Mouse (Mus musculus) left cerebral cortex, postnatal 10 days (tissue): ENCODE measurements around the gene Hist1h2bn. TPM values are rescaled to one million over a fixed set of nuclear protein-coding genes. Genes with fewer than 3 reads are reported as not detected.
A peak's percentile ranks its signal among the peaks of the same experiment; 100 is the strongest.
"Not testable (repeated sequence)": the region's sequence is repeated elsewhere in the genome, so short reads cannot be mapped to it uniquely, and the experiment has no call there.

Experiments
- DNase-seq, 2 experiments: peaks; one replicate each; pipeline ENCODE4 v3.0.0; 2021 to 2022; ENCODE audit warnings: low spot score in 2 of 2, mixed read lengths in 1 of 2; ENCODE audit errors: extremely low spot score in 1 of 2
- intact Hi-C: fragments of 180-260 bp; cut with DNase I; formaldehyde crosslinking; loops from one replicate; pipeline ENCODE4 v1.15.1; 2025
- total RNA-seq, 2 experiments: library from RNA; stranded (reverse); gene quantifications; 2 replicates each; pipeline ENCODE4 v1.2.3; 2021

The Hist1h2bn gene
- total RNA-seq, result 10 to 100 TPM; 23.0 to 25.1 TPM

DNA sequence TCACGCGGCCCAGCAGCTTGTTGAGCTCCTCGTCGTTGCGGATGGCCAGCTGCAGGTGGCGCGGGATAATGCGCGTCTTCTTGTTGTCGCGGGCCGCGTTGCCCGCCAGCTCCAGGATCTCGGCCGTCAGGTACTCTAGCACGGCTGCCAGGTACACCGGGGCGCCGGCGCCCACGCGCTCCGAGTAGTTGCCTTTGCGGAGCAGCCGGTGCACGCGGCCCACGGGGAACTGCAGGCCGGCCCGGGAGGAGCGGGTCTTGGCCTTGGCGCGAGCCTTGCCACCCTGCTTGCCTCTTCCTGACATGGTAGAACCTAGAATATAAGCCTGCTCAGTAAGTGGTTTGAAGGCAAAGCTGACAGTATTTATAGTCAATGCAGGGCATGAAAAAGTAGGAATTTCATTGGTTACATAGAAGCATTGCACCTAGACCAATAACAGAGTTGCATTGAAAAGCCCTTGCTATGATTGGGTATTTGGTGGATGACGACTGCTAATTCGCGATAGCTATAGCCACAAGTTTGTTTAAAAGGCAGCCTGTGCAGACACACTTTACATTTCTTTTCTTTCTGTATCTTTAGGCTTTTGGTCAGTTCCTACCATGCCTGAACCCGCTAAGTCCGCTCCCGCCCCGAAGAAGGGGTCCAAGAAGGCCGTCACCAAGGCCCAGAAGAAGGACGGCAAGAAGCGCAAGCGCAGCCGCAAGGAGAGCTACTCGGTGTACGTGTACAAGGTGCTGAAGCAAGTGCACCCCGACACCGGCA, at the start of gene Hist1h2bn, which contains the start of gene Hist1h2ak:
TSS of gene Hist1h2bn (plus strand) at position 600 of the 762 bp plus-strand sequence.
TSS of gene Hist1h2ak (minus strand) at position 304 of the 762 bp plus-strand sequence.
- intact Hi-C loops, result not testable (repeated sequence)
- DNase-seq, result peak; percentile 48 to 87

DNA sequence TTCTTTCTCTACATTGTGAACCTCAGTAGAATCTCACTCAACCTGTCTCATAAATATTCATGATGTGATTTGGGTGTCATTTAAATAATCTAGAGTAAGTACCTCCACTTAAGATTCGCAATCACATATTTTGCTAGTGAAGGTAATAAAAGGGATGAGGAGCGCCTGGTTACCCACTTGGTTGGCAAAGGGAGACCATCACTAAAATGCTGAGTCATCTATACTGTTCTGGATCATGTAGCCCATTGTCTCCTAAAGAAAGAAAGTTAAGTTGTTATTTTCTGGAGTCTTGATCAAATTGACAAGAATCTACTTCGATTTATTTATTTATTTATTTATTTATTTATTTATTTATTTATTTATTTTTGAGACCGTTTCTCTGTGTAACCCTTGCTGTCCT, 47.3 kb upstream of the Hist1h2bn start:
- intact Hi-C loops, result no loop called here

DNA sequence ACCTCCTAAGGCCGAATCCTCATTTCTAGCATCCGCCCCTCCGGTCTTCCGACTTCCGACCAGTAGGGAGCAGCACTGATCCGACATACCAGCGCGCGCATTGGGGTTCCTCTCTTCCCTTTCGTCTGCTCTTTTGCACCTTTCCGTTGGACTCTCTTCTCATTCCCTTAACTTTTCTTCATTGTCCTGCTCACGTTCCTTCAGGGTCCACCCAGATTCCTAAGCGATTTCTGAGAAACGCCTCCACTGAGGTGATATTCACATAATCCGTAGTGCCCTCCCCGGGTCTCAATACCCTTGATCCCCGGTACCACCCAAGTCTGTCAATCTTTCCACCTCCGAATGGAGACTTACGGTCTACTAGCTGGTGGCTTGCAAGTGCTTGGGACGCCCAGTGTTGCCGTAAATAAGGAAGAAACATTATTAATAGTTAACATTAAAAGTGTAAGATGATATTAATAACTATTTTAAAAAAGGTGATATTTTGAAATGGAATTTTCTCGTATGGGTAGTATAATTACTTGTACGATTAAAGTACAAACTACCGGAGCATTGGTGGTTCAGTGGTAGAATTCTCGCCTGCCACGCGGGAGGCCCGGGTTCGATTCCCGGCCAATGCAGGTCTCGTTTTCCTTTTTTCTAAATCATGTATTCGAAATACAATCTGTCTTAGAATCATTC, 43.8 kb upstream of the Hist1h2bn start:
- intact Hi-C loops, result loop anchor here (10.0 kb wide), 2 partner anchors 315 to 1725 kb away; no protein-coding TSS in a partner anchor
- peak; percentile 86 to 90 for DNase-seq

More for the DNA sequence above, 47.3 kb upstream of the Hist1h2bn start:
- DNase-seq, result no peak

DNA sequence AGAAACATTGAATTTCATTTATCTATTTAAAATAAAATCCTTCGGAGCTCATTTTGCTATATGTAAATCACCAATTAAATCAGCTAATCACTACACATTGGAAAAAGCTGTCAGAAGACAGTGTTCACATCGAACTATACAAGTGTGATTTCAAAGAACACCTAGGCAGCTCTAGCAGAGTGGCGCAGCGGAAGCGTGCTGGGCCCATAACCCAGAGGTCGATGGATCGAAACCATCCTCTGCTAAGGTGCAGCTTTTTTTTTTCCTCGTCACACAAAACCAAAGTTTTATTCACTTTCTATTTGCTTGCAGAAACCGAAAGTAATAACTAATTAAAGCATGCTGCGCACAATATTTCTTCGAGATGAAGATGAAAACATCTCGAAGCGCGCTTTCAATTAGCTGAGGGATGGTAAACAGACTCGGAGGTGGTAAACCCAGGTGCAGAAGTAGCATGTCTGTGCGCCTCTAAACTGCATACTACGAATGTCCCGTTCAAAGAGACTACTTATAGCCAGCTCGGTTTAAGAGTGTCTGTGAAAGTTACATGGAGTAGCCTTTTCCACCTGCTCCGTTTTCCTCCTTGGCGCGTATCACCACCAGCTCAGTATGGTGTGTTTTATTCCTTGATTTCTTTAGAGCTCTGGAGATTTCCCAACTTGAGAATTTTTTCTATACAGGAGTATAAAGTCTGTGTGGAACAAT, 43.0 kb upstream of the Hist1h2bn start:
- intact Hi-C loops, result loop anchor here (10.0 kb wide), 2 partner anchors 314 to 1724 kb away; no protein-coding TSS in a partner anchor
- DNase-seq, result peak; percentile 76 to 77

DNA sequence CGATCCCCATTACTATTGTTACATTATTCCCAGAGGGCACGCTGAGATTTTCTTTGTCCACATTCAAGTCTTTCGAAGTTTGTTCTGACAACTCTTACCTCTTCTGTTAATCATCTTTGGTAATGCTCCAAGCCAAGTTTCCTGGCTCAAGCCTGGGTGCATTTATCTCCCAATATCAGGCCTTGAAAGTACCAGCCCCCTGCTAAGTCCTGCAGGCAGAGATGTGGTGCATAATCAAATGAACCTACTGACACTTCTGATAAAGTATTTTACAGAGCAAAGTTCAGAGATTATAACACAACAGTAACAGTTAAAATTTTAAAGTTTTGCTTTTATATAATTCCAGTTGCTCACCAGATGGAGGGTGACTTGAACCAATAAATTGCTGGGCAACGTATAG, 42.2 kb upstream of the Hist1h2bn start:
- no peak for DNase-seq
- intact Hi-C loops, result loop anchor here (10.0 kb wide), 2 partner anchors 313 to 1723 kb away; no protein-coding TSS in a partner anchor

DNA sequence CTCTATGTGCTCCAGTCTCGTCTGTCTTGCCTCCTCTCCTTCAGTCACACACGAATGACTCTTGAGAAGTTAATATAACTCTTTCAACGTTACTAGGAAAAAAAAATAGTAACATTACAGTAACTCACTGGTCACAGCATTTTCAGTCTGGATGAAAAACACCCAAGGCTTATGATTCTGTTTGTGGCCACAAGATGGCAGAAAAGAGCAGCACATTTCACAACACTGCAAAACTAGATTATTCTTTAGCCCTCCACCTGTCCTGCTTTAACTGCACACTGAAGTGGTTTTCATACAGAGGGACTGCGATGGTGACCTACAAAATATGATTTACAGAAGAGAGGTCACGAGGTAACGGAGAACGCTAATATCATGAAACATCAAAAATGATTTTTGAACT, 39.2 kb upstream of the Hist1h2bn start:
- intact Hi-C loops, result loop anchor here (2.0 to 10.0 kb wide), 3 partner anchors 20 to 1720 kb away; partner anchors contain the start of gene Hist1h4j
- peak; percentile 44 to 78 for DNase-seq

DNA sequence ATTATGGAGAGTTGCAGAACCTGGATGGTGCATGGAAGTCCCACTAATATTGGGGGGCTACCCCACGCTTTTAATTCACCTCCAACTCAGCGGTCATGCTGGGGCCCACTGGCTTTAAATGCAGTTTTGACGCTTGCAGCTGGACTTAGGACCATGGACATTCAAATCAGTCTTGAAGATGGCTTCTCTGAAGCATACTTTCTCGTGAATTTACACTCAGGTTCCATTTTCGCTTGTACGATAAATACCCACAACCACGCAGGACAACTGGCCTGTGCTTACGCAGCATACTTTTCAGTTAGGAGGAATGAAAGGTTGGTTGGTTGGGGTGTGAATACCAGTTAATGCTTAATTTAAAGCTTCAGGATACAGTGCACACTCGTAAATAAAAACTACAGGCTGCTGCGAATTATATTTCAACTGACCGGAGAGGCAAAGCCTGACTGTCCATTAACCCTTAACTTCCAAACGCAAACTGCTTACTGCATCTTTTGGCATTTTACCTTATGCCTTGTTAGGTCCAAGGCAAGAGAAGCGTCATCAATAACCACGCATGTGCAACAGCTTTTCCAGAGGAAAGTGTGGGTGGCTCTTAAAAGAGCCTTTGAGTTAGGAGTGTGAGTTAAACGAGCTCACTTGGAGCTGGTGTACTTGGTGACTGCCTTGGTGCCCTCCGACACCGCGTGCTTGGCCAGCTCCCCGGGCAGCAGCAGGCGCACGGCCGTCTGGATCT, 38.6 kb upstream of the Hist1h2bn start:
- DNase-seq, result no peak
- intact Hi-C loops, result loop anchor here (2.0 to 10.0 kb wide), 3 partner anchors 20 to 1720 kb away; partner anchors contain the start of gene Hist1h4j

DNA sequence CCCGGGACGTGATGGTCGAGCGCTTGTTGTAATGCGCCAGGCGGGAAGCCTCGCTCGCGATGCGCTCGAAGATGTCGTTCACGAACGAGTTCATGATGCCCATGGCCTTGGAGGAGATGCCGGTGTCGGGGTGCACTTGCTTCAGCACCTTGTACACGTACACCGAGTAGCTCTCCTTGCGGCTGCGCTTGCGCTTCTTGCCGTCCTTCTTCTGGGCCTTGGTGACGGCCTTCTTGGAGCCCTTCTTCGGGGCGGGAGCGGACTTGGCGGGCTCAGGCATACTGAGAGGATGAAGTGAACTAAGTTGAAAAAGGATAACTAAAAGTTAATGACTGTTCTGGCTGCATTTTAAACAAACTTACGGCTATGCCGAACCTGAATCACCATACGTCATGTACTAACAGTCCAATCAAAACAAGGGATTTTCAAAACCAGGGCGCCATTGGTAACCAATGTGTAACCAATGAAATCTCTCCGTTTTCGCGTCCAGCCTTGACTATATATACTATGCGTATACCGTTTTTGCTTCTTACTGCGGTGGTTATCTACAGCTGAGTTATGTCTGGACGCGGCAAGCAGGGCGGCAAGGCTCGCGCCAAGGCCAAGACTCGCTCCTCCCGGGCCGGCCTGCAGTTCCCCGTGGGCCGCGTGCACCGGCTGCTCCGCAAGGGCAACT, 37.9 kb upstream of the Hist1h2bn start, which contains the start of the genes Hist1h2bl and Hist1h2ai:
TSS of gene Hist1h2bl (minus strand) at position 280 of the 676 bp plus-strand sequence.
TSS of gene Hist1h2ai (plus strand) at position 559 of the 676 bp plus-strand sequence.
- peak; percentile 78 to 96 for DNase-seq
- intact Hi-C loops, result loop anchor here (2.0 to 10.0 kb wide), 3 partner anchors 19 to 1719 kb away; partner anchors contain the start of gene Hist1h4j

DNA sequence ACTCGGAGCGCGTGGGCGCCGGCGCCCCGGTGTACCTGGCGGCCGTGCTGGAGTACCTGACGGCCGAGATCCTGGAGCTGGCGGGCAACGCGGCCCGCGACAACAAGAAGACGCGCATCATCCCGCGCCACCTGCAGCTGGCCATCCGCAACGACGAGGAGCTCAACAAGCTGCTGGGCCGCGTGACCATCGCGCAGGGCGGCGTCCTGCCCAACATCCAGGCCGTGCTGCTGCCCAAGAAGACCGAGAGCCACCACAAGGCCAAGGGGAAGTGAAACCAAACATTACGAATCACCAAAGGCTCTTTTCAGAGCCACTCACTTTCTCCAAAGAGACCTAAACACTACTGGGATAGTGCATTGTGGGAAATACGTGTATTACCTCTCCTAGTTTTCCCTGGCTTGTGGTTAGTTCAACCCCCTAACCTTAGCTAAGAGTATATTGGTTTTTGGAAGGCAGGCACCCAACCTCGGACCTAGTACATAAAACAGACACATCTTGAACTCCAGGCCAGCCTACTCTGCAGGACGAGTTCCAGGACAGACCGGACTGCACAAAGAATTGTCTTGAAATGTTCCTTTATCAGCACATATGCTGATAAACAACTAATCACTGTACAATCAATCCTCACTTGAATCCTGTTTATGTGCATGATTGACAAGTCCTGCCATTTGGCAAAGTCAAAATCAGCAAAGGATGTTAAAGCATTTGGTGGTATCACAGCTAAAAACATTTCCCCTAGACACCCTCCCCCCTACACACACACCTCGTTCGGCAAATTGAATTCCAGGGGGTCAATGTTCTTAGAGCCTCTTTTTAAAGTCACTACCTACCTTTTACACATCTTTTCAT, 37.2 kb upstream of the Hist1h2bn start:
- intact Hi-C loops, result loop anchor here (10.0 kb wide), 2 partner anchors 308 to 1718 kb away; no protein-coding TSS in a partner anchor
- not testable (repeated sequence) for DNase-seq

DNA sequence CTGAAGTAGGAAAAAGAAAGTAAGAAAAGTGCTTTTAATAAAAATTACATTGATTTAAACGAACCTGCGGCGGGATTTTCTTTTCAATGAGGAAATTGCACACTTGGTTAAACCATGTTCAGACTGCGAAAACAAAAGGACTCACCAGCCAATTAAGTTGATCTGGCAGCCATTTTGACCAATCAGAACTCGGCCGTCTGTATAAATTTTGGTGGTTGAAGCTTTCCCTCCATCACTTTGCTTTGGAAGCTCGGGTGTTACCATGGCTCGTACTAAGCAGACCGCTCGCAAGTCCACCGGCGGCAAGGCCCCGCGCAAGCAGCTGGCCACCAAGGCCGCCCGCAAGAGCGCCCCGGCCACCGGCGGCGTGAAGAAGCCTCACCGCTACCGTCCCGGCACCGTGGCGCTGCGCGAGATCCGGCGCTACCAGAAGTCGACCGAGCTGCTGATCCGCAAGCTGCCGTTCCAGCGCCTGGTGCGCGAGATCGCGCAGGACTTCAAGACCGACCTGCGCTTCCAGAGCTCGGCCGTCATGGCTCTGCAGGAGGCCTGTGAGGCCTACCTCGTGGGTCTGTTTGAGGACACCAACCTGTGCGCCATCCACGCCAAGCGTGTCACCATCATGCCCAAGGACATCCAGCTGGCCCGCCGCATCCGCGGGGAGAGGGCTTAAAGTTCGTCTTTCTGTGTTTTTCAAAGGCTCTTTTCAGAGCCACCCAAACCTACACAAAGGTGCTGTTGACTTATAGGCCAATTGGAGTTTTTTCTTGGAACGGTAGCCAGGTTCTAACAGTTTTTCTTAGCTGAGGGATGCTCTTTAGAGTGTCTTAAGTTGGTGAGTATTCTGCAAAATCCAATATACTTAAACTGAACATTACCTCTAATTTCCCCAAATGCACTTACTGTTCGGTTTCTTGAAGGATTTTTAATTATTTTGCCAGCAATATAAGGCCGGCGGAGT, 36.2 kb upstream of the Hist1h2bn start, which contains the start of gene Hist1h3h:
TSS of gene Hist1h3h (plus strand) at position 263 of the 961 bp plus-strand sequence.
- intact Hi-C loops, result loop anchor here (10.0 kb wide), 2 partner anchors 307 to 1717 kb away; no protein-coding TSS in a partner anchor
- peak; percentile 73 to 92 for DNase-seq

DNA sequence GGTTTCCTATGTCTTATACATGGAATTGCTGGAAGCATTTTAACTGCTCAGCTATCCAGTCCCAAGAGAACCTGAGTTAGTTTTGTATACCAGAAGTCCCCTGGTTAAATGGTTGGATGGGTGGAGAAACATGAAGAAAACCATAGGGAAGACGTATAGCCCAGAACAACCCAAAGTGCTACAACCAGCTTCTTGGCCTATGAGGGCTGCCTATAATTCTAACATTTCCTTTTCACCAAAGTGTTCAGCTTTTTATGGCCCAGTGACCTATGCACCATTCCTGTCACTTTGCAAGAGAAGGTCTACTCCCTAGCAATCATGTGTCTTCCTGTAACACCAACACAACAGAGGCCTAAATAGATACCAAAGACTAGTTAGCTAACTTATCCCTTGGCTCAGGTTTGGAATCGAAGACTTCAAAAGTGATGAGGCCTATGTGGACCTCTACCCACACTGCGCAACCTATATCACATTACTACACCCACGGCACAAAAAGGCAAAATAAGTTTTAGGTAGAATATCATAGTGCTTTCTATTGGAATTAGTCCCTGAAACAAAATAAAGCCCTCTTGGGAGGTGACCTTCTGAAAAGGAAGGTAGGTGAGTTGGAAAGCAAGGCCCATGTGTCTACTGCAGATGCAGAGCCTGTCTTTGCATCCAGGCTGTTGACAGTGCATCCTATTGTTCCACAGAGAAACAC, 35.4 kb upstream of the Hist1h2bn start:
- no peak for DNase-seq
- intact Hi-C loops, result loop anchor here (10.0 kb wide), 2 partner anchors 306 to 1716 kb away; no protein-coding TSS in a partner anchor

DNA sequence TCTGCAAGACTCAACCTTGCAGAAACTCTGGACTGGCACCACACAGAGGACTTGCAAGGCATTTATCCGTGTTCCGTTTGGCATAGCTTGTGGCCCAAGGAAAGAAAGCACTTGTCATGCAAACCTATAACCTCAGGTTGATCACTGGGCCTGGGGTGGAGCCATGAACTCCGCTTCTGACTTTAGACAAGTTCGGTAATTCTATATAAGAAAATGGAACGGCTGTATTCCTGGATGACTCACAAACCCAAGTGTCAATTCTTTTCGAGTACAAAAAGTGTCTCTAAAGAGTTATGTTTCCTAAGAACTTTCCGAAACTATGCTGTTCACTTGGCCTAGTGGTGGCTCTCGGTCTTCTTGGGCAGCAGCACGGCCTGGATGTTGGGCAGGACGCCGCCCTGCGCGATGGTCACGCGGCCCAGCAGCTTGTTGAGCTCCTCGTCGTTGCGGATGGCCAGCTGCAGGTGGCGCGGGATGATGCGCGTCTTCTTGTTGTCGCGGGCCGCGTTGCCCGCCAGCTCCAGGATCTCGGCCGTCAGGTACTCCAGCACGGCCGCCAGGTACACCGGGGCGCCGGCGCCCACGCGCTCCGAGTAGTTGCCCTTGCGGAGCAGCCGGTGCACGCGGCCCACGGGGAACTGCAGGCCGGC, 32.7 kb upstream of the Hist1h2bn start:
- DNase-seq, intact Hi-C loops: not testable (repeated sequence)

DNA sequence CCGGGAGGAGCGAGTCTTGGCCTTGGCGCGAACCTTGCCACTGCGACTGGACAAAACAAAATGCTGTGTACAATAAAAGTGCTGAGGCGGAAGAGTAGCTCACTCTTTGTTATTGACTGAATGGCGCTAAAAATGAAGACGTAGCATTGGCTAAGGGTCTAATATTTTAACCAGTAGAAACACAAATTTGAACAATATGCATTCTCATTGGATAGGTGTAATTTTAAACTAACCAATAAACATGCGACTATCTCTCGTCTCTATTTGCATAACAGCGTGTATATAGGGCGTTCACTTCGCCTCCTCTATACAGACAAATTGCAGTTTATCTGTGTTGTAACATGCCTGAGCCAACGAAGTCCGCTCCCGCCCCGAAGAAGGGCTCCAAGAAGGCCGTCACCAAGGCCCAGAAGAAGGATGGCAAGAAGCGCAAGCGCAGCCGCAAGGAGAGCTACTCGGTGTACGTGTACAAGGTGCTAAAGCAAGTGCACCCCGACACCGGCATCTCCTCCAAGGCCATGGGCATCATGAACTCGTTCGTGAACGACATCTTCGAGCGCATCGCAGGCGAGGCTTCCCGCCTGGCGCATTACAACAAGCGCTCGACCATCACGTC, 32.1 kb upstream of the Hist1h2bn start, which contains the start of gene Hist1h2bm:
TSS of gene Hist1h2bm (plus strand) at position 288 of the 616 bp plus-strand sequence.
- intact Hi-C loops, result not testable (repeated sequence)
- peak; percentile 47 to 84 for DNase-seq
